Mouse (Mus musculus): ENCODE measurements around the gene Shld2. TPM values are rescaled to one million over a fixed set of nuclear protein-coding genes. Genes with fewer than 3 reads are reported as not detected.

The Shld2 gene
- polyA plus RNA-seq, 1 experiment from 2014 or later = 4.8 TPM

GRCm38 (mm10) chr14:34225986-34226385, 84.3 kb downstream of the Shld2 start:
- Histone ChIP-seq H3K4me1 (ENCODE audit: control insufficient read depth, insufficient read depth, low read length) (no peaks in the 10 kb centered on the region), H3K9ac (ENCODE audit: low read depth, low read length) (no peak overlapping the region), H3K27me3 (ENCODE audit: control insufficient read depth, insufficient read depth, low read depth, low read length) (no peaks in the 10 kb centered on the region), H3K4me2 (ENCODE audit: low read length) (no peak overlapping the region), H3K9me3 (replicated peaks; ENCODE audit: control insufficient read depth, low read length, poor library complexity, severe bottlenecking) (no peaks in the 10 kb centered on the region), H3K4me3 (ENCODE audit: low read depth, low read length) (no peak overlapping the region), H3K27ac (ENCODE audit: low read length) (no peak overlapping the region), H3K36me3 (ENCODE audit: control insufficient read depth, insufficient read depth, low read length) (no peaks in the 10 kb centered on the region)
- ATAC-seq = no peak
- 85% methylated on average over 9 of the region's 9 CpGs for WGBS

GRCm38 (mm10) chr14:34223362-34223898, 86.9 kb downstream of the Shld2 start:
- Histone ChIP-seq H3K4me2 (ENCODE audit: low read length) (no peak overlapping the region), H3K9me3 (replicated peaks; ENCODE audit: control insufficient read depth, low read length, poor library complexity, severe bottlenecking) (no peaks in the 10 kb centered on the region), H3K36me3 (ENCODE audit: control insufficient read depth, insufficient read depth, low read length) (no peaks in the 10 kb centered on the region), H3K4me1 (ENCODE audit: control insufficient read depth, insufficient read depth, low read length) (peaks cover 4% of the 10 kb centered on the region), H3K27ac (ENCODE audit: low read length) (no peak overlapping the region), H3K4me3 (ENCODE audit: low read depth, low read length) (no peak overlapping the region), H3K27me3 (ENCODE audit: control insufficient read depth, insufficient read depth, low read depth, low read length) (peaks cover 16% of the 10 kb centered on the region; the same call in 1 of the 2 replicates), H3K9ac (ENCODE audit: low read depth, low read length) (no peak overlapping the region)
- WGBS = 74% methylated on average over 5 of the region's 5 CpGs
- no peak for ATAC-seq

GRCm38 (mm10) chr14:34221416-34222077, 88.7 kb downstream of the Shld2 start:
- H3K27me3 ChIP-seq (ENCODE audit: control insufficient read depth, insufficient read depth, low read depth, low read length) = peaks cover 16% of the 10 kb centered on the region; the same call in 1 of the 2 replicates
- H3K9ac ChIP-seq (ENCODE audit: low read depth, low read length) = no peak overlapping the region
- H3K9me3 ChIP-seq (replicated peaks; ENCODE audit: control insufficient read depth, low read length, poor library complexity, severe bottlenecking) = no peaks in the 10 kb centered on the region
- no peak overlapping the region for H3K4me2 ChIP-seq (ENCODE audit: low read length)
- WGBS = 73% methylated on average over 5 of the region's 5 CpGs
- no peak overlapping the region for H3K4me3 ChIP-seq (ENCODE audit: low read depth, low read length)
- H3K36me3 ChIP-seq (ENCODE audit: control insufficient read depth, insufficient read depth, low read length) = no peaks in the 10 kb centered on the region
- H3K4me1 ChIP-seq (ENCODE audit: control insufficient read depth, insufficient read depth, low read length) = peaks cover 4% of the 10 kb centered on the region
- ATAC-seq = no peak
- H3K27ac ChIP-seq (ENCODE audit: low read length) = no peak overlapping the region

GRCm38 (mm10) chr14:34220426-34220825, 89.9 kb downstream of the Shld2 start:
- Histone ChIP-seq H3K27ac (ENCODE audit: low read length) (no peak overlapping the region), H3K9ac (ENCODE audit: low read depth, low read length) (no peak overlapping the region), H3K4me3 (ENCODE audit: low read depth, low read length) (no peak overlapping the region), H3K36me3 (ENCODE audit: control insufficient read depth, insufficient read depth, low read length) (no peaks in the 10 kb centered on the region), H3K27me3 (ENCODE audit: control insufficient read depth, insufficient read depth, low read depth, low read length) (peaks cover 16% of the 10 kb centered on the region; the same call in 1 of the 2 replicates), H3K9me3 (replicated peaks; ENCODE audit: control insufficient read depth, low read length, poor library complexity, severe bottlenecking) (no peaks in the 10 kb centered on the region), H3K4me2 (ENCODE audit: low read length) (no peak overlapping the region), H3K4me1 (ENCODE audit: control insufficient read depth, insufficient read depth, low read length) (peaks cover 4% of the 10 kb centered on the region)
- 83% methylated on average over 5 of the region's 5 CpGs for WGBS
- ATAC-seq = no peak

- peaks cover 16% of the 10 kb centered on the region; the same call in 1 of the 2 replicates for H3K27me3 ChIP-seq (ENCODE audit: control insufficient read depth, insufficient read depth, low read depth, low read length)
- no peak for ATAC-seq
- WGBS = 7% methylated on average over 29 of the region's 29 CpGs
- no peaks in the 10 kb centered on the region for H3K36me3 ChIP-seq (ENCODE audit: control insufficient read depth, insufficient read depth, low read length)
- H3K9me3 ChIP-seq (replicated peaks; ENCODE audit: control insufficient read depth, low read length, poor library complexity, severe bottlenecking) = no peaks in the 10 kb centered on the region
- no peak overlapping the region for H3K27ac ChIP-seq (ENCODE audit: low read length)
- H3K4me3 ChIP-seq (ENCODE audit: low read depth, low read length) = peak overlapping the region; percentile 25
- peak overlapping the region; percentile 51 for H3K4me2 ChIP-seq (ENCODE audit: low read length)
- 0 out of 2 replicates have a peak overlapping the region, but pooled peaks have one; percentile 31 for H3K9ac ChIP-seq (ENCODE audit: low read depth, low read length)
- H3K4me1 ChIP-seq (ENCODE audit: control insufficient read depth, insufficient read depth, low read length) = peaks cover 4% of the 10 kb centered on the region
These were observed 90.5 kb downstream of the Shld2 start for GRCm38 (mm10) chr14:34219786-34220198.

GRCm38 (mm10) chr14:34219295-34219694, 91.0 kb downstream of the Shld2 start, which contains the start of gene Syt15:
Gene Syt15, plus strand, starts transcription at chr14:34219595.
- H3K4me2 ChIP-seq (ENCODE audit: low read length) = peak within 1 kb of the TSS; percentile 51
- no peak within 1 kb of the TSS for H3K27ac ChIP-seq (ENCODE audit: low read length)
- H3K36me3 ChIP-seq (ENCODE audit: control insufficient read depth, insufficient read depth, low read length) = no peaks in the 10 kb centered on the region
- 78% methylated on average over 6 of the region's 6 CpGs for WGBS
- 0 out of 2 replicates have a peak within 1 kb of the TSS, but pooled peaks have one; percentile 31 for H3K9ac ChIP-seq (ENCODE audit: low read depth, low read length)
- ATAC-seq = no peak
- no peaks in the 10 kb centered on the region for H3K9me3 ChIP-seq (replicated peaks; ENCODE audit: control insufficient read depth, low read length, poor library complexity, severe bottlenecking)
- peaks cover 4% of the 10 kb centered on the region for H3K4me1 ChIP-seq (ENCODE audit: control insufficient read depth, insufficient read depth, low read length)
- H3K4me3 ChIP-seq (ENCODE audit: low read depth, low read length) = peak within 1 kb of the TSS; percentile 25
- H3K27me3 ChIP-seq (ENCODE audit: control insufficient read depth, insufficient read depth, low read depth, low read length) = peaks cover 16% of the 10 kb centered on the region; the same call in 1 of the 2 replicates

- Histone ChIP-seq H3K4me1 (ENCODE audit: control insufficient read depth, insufficient read depth, low read length) (peaks cover 4% of the 10 kb centered on the region), H3K27ac (ENCODE audit: low read length) (no peak overlapping the region), H3K9ac (ENCODE audit: low read depth, low read length) (no peak overlapping the region), H3K27me3 (ENCODE audit: control insufficient read depth, insufficient read depth, low read depth, low read length) (peaks cover 13% of the 10 kb centered on the region; the same call in 1 of the 2 replicates), H3K9me3 (replicated peaks; ENCODE audit: control insufficient read depth, low read length, poor library complexity, severe bottlenecking) (no peaks in the 10 kb centered on the region), H3K4me2 (ENCODE audit: low read length) (no peak overlapping the region), H3K4me3 (ENCODE audit: low read depth, low read length) (no peak overlapping the region), H3K36me3 (ENCODE audit: control insufficient read depth, insufficient read depth, low read length) (no peaks in the 10 kb centered on the region)
- WGBS = 65% methylated on average over 6 of the region's 6 CpGs
- no peak for ATAC-seq
These were observed 94.7 kb downstream of the Shld2 start for GRCm38 (mm10) chr14:34215451-34216127.

GRCm38 (mm10) chr14:34209942-34210341, 100.4 kb downstream of the Shld2 start:
- Histone ChIP-seq H3K36me3 (ENCODE audit: control insufficient read depth, insufficient read depth, low read length) (no peaks in the 10 kb centered on the region), H3K27ac (ENCODE audit: low read length) (no peak overlapping the region), H3K4me2 (ENCODE audit: low read length) (no peak overlapping the region), H3K9me3 (replicated peaks; ENCODE audit: control insufficient read depth, low read length, poor library complexity, severe bottlenecking) (no peaks in the 10 kb centered on the region), H3K4me1 (ENCODE audit: control insufficient read depth, insufficient read depth, low read length) (no peaks in the 10 kb centered on the region), H3K9ac (ENCODE audit: low read depth, low read length) (no peak overlapping the region), H3K27me3 (ENCODE audit: control insufficient read depth, insufficient read depth, low read depth, low read length) (no peaks in the 10 kb centered on the region), H3K4me3 (ENCODE audit: low read depth, low read length) (no peak overlapping the region)
- no peak for ATAC-seq
- whole genome bisulfite sequencing = 91% methylated on average over 4 of the region's 4 CpGs

GRCm38 (mm10) chr14:34209080-34209479, 101.2 kb downstream of the Shld2 start:
- Histone ChIP-seq H3K27me3 (ENCODE audit: control insufficient read depth, insufficient read depth, low read depth, low read length) (no peaks in the 10 kb centered on the region), H3K36me3 (ENCODE audit: control insufficient read depth, insufficient read depth, low read length) (no peaks in the 10 kb centered on the region), H3K4me1 (ENCODE audit: control insufficient read depth, insufficient read depth, low read length) (no peaks in the 10 kb centered on the region), H3K27ac (ENCODE audit: low read length) (no peak overlapping the region), H3K4me2 (ENCODE audit: low read length) (no peak overlapping the region), H3K9me3 (replicated peaks; ENCODE audit: control insufficient read depth, low read length, poor library complexity, severe bottlenecking) (no peaks in the 10 kb centered on the region), H3K9ac (ENCODE audit: low read depth, low read length) (no peak overlapping the region), H3K4me3 (ENCODE audit: low read depth, low read length) (no peak overlapping the region)
- 62% methylated on average over 4 of the region's 4 CpGs for WGBS
- ATAC-seq = no peak

Measured in midbrain, embryonic 16.5 days (tissue).